Mouse (Mus musculus) lung, adult 18-20 months (tissue): ENCODE data around the gene Dmp1.

Experiments
- DNase-seq, 2 experiments: peaks; one replicate each; pipeline ENCODE4 v3.0.0; 2022; ENCODE audit warnings: mixed read lengths in 2 of 2

Dmp1 gene

GRCm38 (mm10) chr5:104263014-104263776 lies 60.8 kb downstream of the Dmp1 start:
- no peak for DNase-seq
